Mouse (Mus musculus) heart, postnatal 14 days (tissue): ENCODE data around the gene Thada. TPM values are rescaled to one million over a fixed set of nuclear protein-coding genes. Genes with fewer than 3 reads are reported as not detected.

Experiments used
- DNase-seq, 2 experiments: peaks; one replicate each; pipeline ENCODE4 v3.0.0; 2021 to 2022
- intact Hi-C: fragments of 180-260 bp; cut with DNase I; formaldehyde crosslinking; loops from one replicate; pipeline ENCODE4 v1.15.1; 2025
- total RNA-seq, 2 experiments: library from RNA; stranded (reverse); gene quantifications; 2 replicates each; pipeline ENCODE4 v1.2.3; 2021

The Thada gene
- total RNA-seq, 2 experiments from 2014 or later = 9.1 to 10.1 TPM

DNA sequence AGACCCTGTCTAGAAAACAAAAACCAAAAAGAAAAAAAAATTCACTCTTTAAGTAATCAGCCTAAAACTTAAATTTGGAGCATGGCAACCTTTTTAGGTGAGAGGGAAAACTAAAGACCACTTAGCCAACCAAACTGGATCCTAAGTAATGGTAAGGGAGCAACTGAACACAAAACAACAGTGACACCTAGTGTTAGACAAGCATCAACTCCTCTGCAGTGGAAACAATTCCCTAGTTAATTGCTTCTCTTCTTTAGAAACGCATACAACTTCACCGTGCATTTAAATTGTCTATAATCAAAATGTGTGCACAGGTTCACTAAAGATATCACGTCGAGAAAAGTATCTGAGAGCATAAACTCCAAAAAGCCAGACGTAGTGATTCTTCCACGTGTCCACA lies 80.3 kb downstream of the Thada start:
- intact Hi-C loops = loop anchor here (1.0 to 2.0 kb wide), 5 partner anchors 193 to 513 kb away; no protein-coding TSS in a partner anchor
- DNase-seq = no peak

DNA sequence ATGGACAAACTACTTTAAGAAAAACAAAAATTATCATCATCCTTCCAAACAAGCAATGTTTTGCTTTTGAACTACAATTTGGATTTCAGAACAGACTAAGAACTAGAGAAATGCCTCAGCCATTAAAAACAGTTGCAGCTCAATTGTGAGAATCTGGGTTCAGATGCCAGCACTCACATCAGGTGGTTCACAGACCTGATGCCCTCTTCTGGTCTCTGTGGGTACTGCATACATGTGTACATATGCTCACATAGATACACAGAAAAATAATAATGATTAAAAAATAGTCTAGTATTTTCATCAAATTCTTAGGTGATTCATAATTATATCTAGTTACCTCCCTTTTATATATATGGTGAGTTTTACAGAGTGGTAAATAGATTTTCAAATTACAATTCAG lies 81.3 kb downstream of the Thada start:
- peak in 1 of 2 experiments; percentile 41 for DNase-seq
- intact Hi-C loops = loop anchor here (1.0 to 5.0 kb wide), 6 partner anchors 117 to 512 kb away; no protein-coding TSS in a partner anchor

DNA sequence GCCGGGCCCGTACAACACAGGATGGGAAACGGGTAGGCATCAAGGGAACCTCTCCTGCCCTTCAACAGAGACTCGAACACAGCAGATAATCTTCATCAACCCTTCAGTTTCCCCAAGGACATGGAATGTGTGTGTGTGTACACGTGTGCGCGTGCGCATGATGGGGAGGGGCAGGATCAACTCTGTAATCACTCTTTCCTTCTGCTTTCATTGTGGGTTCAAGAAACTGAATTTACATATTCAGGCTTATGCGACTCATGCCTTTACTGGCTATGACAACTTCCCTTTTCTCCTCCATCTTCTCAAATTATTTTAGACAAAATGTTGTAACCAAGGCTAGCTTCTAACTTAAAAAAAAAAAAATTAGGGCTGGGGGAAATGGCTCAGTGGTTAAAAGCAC lies 85.7 kb downstream of the Thada start:
- DNase-seq = no peak
- intact Hi-C loops = loop anchor here (5.0 kb wide), 2 partner anchors 113 to 353 kb away; no protein-coding TSS in a partner anchor

DNA sequence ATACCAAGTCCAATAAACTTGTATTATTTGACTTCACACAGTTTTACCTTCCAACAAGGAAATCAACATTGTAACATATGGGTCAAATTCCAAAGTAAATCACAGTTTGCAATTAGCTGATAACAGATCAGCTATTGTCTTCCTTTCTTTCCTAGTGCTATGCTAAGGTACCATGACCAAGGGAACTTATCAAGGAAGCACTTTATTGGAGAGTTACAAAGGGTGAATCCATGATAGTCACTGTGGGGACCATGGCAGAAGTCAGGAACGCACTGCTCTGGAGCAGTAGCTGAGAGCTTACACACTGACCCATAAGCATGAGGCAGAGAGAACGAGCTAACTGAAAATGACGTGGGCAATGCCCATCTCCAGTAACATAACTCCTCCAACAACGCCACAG lies 89.1 kb downstream of the Thada start:
- DNase-seq = no peak
- intact Hi-C loops = no loop called here

DNA sequence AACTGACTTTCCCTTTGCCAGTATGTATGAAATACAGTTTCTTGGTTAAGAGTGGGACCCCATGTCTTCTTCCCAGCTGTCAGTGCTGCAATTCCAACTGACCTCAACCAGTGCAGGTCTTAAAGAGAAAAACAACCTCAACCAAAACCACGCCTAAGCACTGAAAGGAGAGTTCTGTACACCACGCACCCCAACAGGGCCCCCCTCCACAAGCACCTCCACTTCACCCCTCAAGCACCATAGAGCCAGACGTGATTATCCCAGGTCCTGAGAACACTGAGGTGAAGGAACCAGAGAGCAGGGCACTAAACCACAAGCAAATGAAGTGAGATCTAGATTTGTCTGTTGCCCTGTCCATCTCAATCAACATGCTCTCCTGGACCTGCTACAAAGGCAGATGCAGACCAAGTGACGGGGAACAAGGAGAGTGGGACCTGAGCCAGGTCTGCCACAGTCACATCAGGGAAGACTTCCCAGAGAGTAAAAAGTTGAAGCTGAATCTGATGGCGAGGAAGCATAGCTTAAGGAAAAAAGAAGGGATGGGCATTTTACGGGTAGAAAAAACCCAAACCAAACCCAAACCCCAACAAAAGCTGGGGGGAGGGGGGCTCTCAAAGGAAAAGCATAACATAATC lies 93.5 kb downstream of the Thada start:
- intact Hi-C loops = no loop called here

DNA sequence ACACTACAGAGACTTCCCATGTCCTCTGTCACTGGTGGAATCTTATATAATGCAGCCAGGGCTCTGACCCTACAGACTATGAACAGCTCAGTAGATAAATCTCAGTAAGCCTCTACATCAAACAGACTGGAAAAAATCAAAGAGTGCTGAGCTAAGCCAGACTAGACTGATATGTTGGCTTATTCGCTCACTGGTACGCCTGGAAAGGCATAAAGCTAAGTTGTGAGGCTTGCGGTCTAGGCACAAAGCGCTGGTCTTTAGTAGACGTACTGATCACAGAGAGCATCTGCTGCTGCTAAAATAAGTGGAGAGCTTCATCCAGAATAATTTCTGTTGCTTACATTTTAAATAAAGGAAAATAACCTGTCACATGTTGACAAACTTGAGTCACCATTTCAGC lies 95.6 kb downstream of the Thada start:
- intact Hi-C loops = no loop called here
- no peak for DNase-seq

More for the DNA sequence above, 93.5 kb downstream of the Thada start:
- no peak for DNase-seq

DNA sequence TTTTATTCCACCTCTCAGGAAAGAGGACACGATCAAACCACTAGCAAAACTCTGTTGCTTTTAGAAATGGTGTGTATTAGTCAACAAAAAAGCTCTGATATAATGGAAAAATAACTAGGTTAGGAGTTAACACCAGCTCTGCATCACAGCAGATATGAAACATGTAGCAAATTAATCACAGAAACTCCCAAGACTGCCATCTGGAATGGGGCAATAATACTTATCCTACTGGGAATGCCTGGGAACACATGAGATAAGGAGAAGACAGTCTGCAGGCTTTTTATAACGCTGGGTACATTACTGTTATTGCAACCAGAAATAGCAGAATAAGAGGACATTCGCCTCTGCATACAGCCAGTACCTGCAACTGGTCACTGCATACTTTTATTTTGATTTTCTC lies 96.2 kb downstream of the Thada start:
- intact Hi-C loops = loop anchor here (5.0 kb wide), 1 partner anchor 102 kb away; no protein-coding TSS in a partner anchor
- no peak for DNase-seq

DNA sequence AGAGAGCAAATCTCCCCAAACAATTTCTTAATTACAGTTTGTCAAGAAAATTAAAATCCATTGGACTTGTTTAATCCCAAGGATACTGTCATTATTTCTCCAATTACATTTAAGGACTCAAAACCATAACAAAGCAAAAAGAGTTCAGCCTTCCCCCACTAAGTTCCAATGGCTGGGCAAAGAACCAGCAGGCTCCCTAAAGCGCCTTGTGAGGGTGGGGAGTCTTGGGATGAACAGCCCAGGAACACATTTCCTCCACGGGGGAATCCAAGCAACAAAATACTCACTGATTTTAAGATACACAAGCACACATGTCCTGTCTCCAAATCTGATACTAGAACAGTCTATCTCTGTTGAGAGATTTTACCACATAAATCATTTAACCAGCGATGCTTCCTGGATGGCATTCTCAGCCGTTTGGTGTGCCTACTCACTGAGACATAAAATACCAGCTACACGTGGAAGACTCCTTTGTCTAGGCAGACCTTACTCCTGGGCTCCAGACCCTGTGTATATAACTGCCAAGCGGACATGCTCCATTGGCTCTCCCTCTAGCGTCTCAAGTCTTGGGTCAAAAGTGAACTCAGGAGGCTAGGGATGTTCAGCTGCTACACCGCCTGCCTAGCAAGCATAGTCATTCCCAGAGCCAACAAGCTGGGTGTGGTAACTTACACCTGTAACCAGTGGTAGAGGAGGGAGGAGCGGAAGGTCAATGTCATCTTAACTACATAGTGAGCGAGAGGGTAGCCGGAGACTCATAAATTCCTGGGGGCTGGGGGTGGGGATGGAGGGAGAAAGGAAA lies 97.6 kb downstream of the Thada start:
- intact Hi-C loops = loop anchor here (5.0 kb wide), 1 partner anchor 101 kb away; no protein-coding TSS in a partner anchor
- no peak for DNase-seq

DNA sequence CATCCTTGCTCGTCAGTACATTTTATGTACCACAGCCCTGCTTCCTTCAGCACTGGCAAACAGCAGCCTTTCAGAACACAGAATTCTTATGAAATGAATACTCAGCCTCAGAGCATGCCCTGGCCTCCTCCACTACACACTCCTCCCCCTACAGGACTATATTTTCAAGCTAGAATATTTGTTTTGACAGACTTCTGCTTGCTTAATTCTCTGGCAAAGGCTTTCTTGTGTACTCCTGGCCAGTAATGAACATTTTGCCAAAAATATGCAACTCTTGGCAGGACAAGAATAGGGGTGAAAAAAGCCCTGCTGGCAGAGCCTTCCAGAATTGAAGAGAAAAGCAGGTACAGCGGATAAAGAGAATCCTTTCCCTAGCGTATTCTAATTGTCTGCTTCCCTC lies 98.3 kb downstream of the Thada start:
- intact Hi-C loops = loop anchor here (5.0 kb wide), 1 partner anchor 100 kb away; no protein-coding TSS in a partner anchor

DNA sequence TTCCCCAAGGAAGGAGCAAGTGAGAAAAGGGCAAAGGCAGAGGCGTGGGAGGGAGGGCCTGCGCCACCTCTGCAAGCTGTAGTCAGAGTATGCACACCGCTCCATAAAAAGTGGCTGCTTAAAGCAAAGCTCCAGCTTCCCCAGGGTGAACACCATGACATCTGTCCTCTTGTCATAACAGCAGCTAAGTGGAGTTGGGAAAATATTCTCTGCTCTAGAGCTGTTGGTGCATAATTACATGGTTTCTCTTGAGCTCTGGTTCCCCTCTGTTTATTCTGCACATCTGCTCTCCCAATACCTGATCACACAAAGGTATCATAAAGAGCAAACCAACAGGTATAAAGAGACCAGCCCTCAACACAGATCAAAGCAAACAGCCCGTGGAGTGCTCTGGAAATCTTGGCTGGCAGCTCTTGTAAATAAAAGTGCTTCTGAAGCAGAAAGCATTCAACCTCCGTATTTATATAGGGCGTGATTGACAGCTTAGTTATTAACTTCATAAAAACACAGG lies 100.2 kb downstream of the Thada start:
- intact Hi-C loops = loop anchor here (5.0 kb wide), 1 partner anchor 99 kb away; no protein-coding TSS in a partner anchor

More for the DNA sequence above, 98.3 kb downstream of the Thada start:
- peak in 1 of 2 experiments; percentile 26 for DNase-seq

DNA sequence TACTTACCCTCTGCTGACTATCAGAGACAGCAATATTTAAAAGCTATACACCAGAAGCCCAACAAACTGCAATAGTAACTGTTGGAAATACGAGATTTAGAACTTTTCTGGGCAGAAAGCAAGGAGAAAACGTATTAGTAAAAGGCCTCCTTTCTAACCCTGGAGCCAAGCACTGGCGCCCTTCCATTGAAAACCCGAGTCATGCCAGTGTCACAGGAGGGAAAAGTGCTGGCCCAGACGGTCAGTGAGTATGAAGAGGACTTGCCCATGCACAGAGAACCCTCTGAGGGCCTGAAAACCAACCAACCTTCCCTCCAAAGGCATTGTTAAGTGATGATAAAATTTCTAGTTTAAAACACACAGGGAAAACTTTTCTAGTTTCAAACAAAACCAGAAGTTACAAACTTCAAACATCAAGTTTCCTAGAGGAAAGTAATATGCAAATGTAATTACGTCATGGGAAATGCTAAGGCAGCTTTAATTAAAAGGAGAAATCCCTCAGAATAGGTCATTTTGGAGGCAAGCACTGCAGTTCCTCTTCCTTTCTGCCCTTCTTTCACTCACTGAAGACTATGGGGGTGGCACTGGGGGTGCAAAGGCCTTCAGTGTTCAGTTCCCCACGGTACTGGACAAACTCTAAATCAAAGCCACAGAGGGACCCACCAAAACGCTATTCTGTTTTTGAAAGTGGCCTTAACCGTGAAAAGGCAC lies 100.8 kb downstream of the Thada start:
- peak in 1 of 2 experiments; percentile 46 for DNase-seq
- intact Hi-C loops = loop anchor here (5.0 kb wide), 1 partner anchor 98 kb away; no protein-coding TSS in a partner anchor

More for the DNA sequence above, 100.2 kb downstream of the Thada start:
- DNase-seq = no peak

DNA sequence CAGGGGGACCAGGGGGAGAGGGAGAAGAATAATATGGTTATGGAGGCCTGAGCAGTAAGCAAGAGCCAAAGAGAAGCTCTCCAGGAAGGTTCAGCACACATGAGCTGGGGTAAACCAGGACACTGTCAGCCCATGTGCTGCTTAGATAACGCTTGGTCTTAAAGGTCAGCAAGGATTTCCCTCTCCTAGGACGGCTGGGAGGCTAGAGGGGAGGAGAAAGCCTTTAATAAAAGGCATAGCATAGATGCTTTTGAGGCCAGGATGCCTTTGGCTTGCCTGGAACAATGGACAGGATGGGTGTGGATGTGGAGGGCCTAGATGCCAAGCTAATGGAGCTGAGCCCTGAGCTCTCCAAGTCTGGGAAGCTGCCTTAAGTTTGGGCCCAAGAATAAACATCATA lies 102.6 kb downstream of the Thada start:
- DNase-seq = no peak
- intact Hi-C loops = no loop called here

DNA sequence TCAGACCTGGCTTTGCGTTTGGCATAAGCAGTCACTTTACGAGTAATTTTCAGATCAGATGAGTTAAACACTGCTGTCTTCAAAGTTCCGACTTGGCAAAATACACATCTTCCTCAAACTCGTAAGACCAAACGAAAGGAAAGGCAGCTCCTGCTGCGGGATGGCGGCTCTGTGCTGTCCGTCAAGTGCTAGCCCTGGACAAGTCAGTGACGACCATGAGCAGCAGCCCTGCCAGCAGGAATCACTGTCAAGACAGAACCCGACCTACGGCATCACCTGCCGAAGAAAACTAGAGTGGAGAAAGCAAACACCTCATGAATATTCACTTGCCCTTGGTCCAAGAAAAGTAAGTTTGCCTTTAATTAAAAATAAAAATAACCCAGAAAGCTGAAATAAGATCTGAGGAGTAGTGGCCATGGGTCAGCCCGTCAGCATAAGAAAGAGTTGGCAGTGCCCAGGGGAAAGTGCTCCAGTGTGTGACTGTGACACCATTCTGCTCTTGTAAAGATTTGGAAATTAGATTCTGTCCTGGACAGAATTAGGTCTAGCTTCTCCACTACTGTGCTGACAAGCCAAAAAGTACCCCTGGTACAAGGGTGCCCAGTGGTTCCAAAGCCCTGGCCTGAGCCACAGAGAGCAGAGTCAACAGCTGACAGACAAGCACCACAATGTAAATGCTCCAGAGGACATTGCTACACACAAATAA lies 103.3 kb downstream of the Thada start:
- intact Hi-C loops = no loop called here
- no peak for DNase-seq

DNA sequence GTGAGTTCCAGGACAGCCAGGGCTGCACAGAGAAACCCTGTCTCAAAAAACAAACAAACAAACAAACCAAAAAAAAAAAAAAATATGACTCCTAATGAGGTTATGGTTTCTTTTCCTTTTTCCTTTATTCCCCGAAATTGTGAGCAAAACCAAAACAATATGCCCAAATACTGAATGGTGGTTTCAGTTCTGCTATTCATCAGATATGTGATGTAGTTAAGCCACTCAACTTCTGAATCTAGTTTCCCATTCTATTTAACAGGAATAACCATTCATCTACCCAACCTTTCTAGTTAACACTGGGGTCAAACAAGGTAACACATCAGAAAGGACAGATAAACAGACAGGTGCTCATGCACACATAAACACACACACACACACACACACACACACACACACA lies 105.0 kb downstream of the Thada start:
- no peak for DNase-seq
- intact Hi-C loops = no loop called here

DNA sequence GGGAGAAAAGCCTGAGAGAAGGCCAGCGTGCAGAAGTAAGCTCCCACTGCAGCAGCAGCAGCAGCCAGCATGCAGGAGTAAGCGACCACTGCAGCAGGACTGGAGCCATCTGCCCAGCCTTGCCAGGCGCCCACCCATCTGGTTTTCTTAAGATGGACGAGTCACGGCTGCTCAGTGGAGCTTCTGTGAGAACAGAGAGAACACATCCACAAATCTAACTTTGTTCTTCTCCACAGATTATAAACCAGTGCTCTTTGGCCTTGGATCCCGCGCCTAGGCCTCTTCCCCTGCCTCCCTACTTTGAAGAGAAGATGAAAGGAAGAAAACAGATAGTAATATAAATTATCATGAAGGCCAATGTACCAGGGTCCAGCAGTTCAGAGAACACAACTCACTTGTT lies 106.2 kb downstream of the Thada start:
- intact Hi-C loops = no loop called here
- DNase-seq = no peak

DNA sequence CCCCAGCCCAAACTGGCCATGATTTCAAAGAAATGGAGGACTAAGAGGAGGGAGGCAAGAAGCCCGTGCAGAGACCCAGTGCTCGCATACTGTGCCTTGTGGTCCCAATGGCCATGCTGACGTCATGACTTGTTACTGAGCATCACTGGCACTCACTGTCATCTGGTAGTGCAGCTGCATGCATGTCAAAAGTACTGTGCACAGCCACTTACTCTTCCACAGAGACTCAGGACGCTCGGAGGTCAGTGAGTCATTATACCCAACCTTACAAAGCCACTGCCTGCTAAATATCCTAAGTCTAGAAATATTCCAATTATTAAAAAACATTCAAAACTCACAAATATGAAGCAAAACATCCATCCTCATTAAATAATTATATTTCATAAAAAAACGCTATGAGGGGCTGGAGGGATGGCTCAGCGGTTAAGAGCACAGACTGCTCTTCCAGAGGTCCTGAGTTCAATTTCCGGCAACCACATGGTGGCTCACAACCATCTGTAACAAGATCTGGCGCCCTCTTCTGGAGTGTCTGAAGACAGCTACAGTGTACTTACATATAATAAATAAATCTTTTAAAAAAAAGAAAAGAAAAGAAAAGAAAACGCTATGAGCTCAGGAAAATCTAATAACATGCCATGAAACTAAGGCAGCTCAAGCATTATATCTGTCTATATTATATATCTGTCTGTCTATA lies 106.9 kb downstream of the Thada start:
- intact Hi-C loops = no loop called here
- DNase-seq = no peak

DNA sequence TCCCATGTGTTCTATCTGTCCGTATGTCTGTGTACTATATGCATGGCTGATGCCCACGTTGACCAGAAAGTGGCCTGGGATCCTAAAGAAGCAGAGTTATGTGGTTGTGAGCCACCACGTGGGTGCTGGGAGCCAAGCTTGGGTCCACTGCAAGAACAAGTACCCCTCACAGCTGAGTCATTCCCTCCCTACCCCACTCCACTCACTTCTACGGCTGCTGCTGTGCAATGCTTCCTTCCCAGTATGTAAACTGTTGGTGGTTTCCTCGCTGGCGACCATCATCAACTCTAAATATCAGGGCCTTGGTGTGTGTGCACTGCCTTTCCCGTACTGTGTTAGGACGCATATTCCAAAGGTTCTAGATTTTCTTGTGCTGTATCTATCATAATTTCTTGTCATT lies 108.2 kb downstream of the Thada start:
- intact Hi-C loops = no loop called here

DNA sequence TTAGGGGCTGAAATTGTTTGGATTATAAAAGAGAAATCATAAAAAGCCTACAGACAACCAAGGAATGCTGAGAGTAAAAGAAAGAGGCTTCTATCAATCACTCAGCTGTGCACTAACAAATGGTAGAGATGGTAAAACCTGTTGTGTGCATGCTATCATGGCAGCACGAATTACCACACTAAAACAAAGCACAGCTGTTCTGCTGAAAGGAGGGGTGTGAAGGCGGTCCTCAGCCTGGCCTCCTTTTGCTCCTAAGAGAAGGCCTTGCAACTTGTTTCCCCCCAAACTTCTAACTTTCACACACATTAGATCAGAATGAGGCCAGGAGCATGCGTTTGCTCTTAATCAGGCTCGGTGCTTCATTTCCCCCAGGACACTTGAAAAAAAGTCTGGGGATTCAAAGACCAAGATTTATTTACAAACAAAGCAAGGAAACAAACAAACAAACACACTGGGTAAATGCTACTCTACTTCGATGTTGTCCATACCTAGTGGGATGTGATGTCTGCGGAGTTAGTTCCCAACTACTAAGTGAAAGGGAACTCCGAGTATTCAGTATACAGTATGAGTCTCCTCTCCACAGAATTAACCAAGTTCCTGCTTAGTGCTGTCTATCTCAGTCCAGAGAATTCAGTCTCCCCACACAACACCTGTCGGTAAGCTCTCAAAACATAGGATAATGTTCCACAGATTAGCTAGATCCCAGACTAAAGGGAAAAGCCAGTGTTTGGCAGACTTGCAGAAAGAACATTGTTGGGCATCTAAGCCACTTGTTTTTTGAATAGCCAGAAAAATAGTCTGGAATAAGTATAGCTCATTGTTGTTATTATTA lies 109.7 kb downstream of the Thada start:
- intact Hi-C loops = no loop called here
- no peak for DNase-seq

More for the DNA sequence above, 108.2 kb downstream of the Thada start:
- DNase-seq = no peak
